Mouse (Mus musculus) testis, adult 2 months (tissue): ENCODE measurements around the gene Grin1.

ENCODE experiments used
- CTCF ChIP-seq: fragments of 200-500 bp; IDR thresholded peaks from 2 replicates; pipeline ENCODE4 v1.5.1; 2012; ENCODE audit warnings: low read depth, mild to moderate bottlenecking, inconsistent platforms, low read length, moderate library complexity; ENCODE audit not compliant: control insufficient read depth, insufficient read depth, insufficient replicate concordance
- POLR2A ChIP-seq: fragments of 200-500 bp; IDR thresholded peaks from 2 replicates; pipeline ENCODE4 v1.6.1; 2012; ENCODE audit warnings: low read depth, mild to moderate bottlenecking, inconsistent platforms, low read length, moderate library complexity; ENCODE audit not compliant: control insufficient read depth

GRCm38 (mm10) chr2:25286837-25287636, 31.9 kb downstream of the Grin1 start:
- no peak for TF ChIP-seq CTCF
- TF ChIP-seq POLR2A = no peak
